Mouse (Mus musculus) C2C12 (cell line): ENCODE results near the gene Scrn3.

ENCODE experiments used
- CTCF ChIP-seq: IDR thresholded peaks from one replicate; pipeline ENCODE4 v1.5.1; 2011; ENCODE audit not compliant: control insufficient read depth, insufficient read depth, insufficient read length
- MAX ChIP-seq: IDR thresholded peaks from one replicate; pipeline ENCODE4 v1.6.1; 2011; ENCODE audit warnings: mild to moderate bottlenecking, control low read depth
- MYOD1 ChIP-seq: IDR thresholded peaks from one replicate; pipeline ENCODE4 v1.6.1; 2011; ENCODE audit warnings: low read depth; ENCODE audit not compliant: control insufficient read depth, insufficient read length
- USF1 ChIP-seq: IDR thresholded peaks from one replicate; pipeline ENCODE4 v1.6.1; 2011; ENCODE audit warnings: low read depth, mild to moderate bottlenecking, control low read depth, moderate library complexity

DNA sequence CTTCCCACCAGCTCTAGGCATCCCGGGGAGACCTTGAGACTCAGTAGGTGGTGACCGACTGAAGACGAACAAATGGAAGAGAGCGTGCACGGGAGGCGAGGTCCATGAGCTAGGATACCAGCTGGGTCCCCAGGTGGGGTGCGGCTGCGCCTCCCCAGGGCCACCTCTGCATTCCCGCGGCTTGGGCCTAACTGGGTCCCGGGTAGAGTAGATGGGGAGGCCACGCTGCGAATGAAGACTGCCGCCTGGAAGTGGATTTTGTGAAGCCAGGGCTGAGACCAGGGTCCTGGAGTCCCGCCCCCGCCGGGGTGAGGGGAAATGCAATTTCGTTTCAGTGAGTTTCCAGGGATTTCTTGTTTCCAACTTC lies 34.7 kb upstream of the Scrn3 start:
- TF ChIP-seq CTCF (no peak), USF1 (no peak), MYOD1 (no peak), MAX (no peak)
